Mouse (Mus musculus): Measurements from ENCODE around the gene Nudcd3. TPM values are rescaled to one million over a fixed set of nuclear protein-coding genes. Genes with fewer than 3 reads are reported as not detected.

Gene Nudcd3
- polyA plus RNA-seq, 1 experiment from 2014 or later = 35.3 TPM

- no peak for ATAC-seq (ENCODE audit: insufficient read depth, low FRiP score, low read depth)
- no peak overlapping the region for H3K27ac ChIP-seq
- no peaks in the 10 kb centered on the region for H3K9me3 ChIP-seq
- WGBS = 63% methylated on average over 5 of the region's 5 CpGs
- no peak overlapping the region for H3K4me2 ChIP-seq
- no peak overlapping the region for H3K4me3 ChIP-seq (replicated peaks)
- H3K4me1 ChIP-seq = peaks cover 9% of the 10 kb centered on the region; the same call in 1 of the 2 replicates
- no peaks in the 10 kb centered on the region for H3K27me3 ChIP-seq (replicated peaks)
- no peaks in the 10 kb centered on the region for H3K36me3 ChIP-seq
- H3K9ac ChIP-seq = no peak overlapping the region
Observed at GRCm38 (mm10) chr11:6157119-6157518, 43.1 kb downstream of the Nudcd3 start.

GRCm38 (mm10) chr11:6156651-6157050, 43.6 kb downstream of the Nudcd3 start:
- no peak overlapping the region for H3K4me2 ChIP-seq
- ATAC-seq (ENCODE audit: insufficient read depth, low FRiP score, low read depth) = no peak
- 74% methylated on average over 5 of the region's 5 CpGs for WGBS
- H3K4me3 ChIP-seq (replicated peaks) = no peak overlapping the region
- H3K9ac ChIP-seq = no peak overlapping the region
- no peaks in the 10 kb centered on the region for H3K9me3 ChIP-seq
- no peaks in the 10 kb centered on the region for H3K36me3 ChIP-seq
- H3K4me1 ChIP-seq = peaks cover 9% of the 10 kb centered on the region; the same call in 1 of the 2 replicates
- H3K27me3 ChIP-seq (replicated peaks) = no peaks in the 10 kb centered on the region
- H3K27ac ChIP-seq = no peak overlapping the region

GRCm38 (mm10) chr11:6154211-6154701, 46.0 kb downstream of the Nudcd3 start:
- Histone ChIP-seq H3K9me3 (no peaks in the 10 kb centered on the region), H3K4me1 (0 out of 2 replicates have a peak, but pooled peaks cover 9% of the 10 kb centered on the region), H3K36me3 (peaks cover 10% of the 10 kb centered on the region), H3K9ac (no peak overlapping the region), H3K27ac (no peak overlapping the region), H3K27me3 (replicated peaks) (no peaks in the 10 kb centered on the region), H3K4me3 (replicated peaks) (no peak overlapping the region), H3K4me2 (no peak overlapping the region)
- 49% methylated on average over 3 of the region's 3 CpGs for WGBS
- ATAC-seq (ENCODE audit: insufficient read depth, low FRiP score, low read depth) = no peak

GRCm38 (mm10) chr11:6152864-6153263, 47.4 kb downstream of the Nudcd3 start:
- H3K4me3 ChIP-seq (replicated peaks) = no peak overlapping the region
- WGBS = 78% methylated on average over 4 of the region's 4 CpGs
- no peaks in the 10 kb centered on the region for H3K9me3 ChIP-seq
- 0 out of 2 replicates have a peak, but pooled peaks cover 9% of the 10 kb centered on the region for H3K4me1 ChIP-seq
- no peak for ATAC-seq (ENCODE audit: insufficient read depth, low FRiP score, low read depth)
- H3K27me3 ChIP-seq (replicated peaks) = no peaks in the 10 kb centered on the region
- H3K9ac ChIP-seq = no peak overlapping the region
- H3K4me2 ChIP-seq = no peak overlapping the region
- H3K27ac ChIP-seq = no peak overlapping the region
- peaks cover 17% of the 10 kb centered on the region for H3K36me3 ChIP-seq

- Histone ChIP-seq H3K9ac (no peak overlapping the region), H3K27ac (no peak overlapping the region), H3K4me2 (no peak overlapping the region), H3K27me3 (replicated peaks) (no peaks in the 10 kb centered on the region), H3K4me3 (replicated peaks) (no peak overlapping the region), H3K4me1 (no peaks in the 10 kb centered on the region), H3K36me3 (no peaks in the 10 kb centered on the region), H3K9me3 (no peaks in the 10 kb centered on the region)
- 78% methylated on average over 6 of the region's 7 CpGs for WGBS
- ATAC-seq (ENCODE audit: insufficient read depth, low FRiP score, low read depth) = no peak
Observed at GRCm38 (mm10) chr11:6138233-6138950, 61.8 kb downstream of the Nudcd3 start.

GRCm38 (mm10) chr11:6132886-6133285, 67.3 kb downstream of the Nudcd3 start:
- no peaks in the 10 kb centered on the region for H3K9me3 ChIP-seq
- no peaks in the 10 kb centered on the region for H3K27me3 ChIP-seq (replicated peaks)
- H3K4me3 ChIP-seq (replicated peaks) = no peak overlapping the region
- no peak for ATAC-seq (ENCODE audit: insufficient read depth, low FRiP score, low read depth)
- H3K27ac ChIP-seq = no peak overlapping the region
- no peak overlapping the region for H3K9ac ChIP-seq
- H3K4me2 ChIP-seq = no peak overlapping the region
- 92% methylated on average over 4 of the region's 4 CpGs for WGBS
- H3K4me1 ChIP-seq = no peaks in the 10 kb centered on the region
- H3K36me3 ChIP-seq = no peaks in the 10 kb centered on the region

GRCm38 (mm10) chr11:6130578-6130977, 69.6 kb downstream of the Nudcd3 start:
- Histone ChIP-seq H3K9ac (no peak overlapping the region), H3K9me3 (no peaks in the 10 kb centered on the region), H3K36me3 (no peaks in the 10 kb centered on the region), H3K4me2 (no peak overlapping the region), H3K27ac (no peak overlapping the region), H3K4me3 (replicated peaks) (no peak overlapping the region), H3K27me3 (replicated peaks) (no peaks in the 10 kb centered on the region), H3K4me1 (no peaks in the 10 kb centered on the region)
- no peak for ATAC-seq (ENCODE audit: insufficient read depth, low FRiP score, low read depth)
- WGBS = 66% methylated on average over 1 of the region's 1 CpGs

GRCm38 (mm10) chr11:6123605-6124120, 76.6 kb downstream of the Nudcd3 start:
- WGBS = 92% methylated on average over 1 of the region's 1 CpGs
- no peaks in the 10 kb centered on the region for H3K9me3 ChIP-seq
- H3K27ac ChIP-seq = no peak overlapping the region
- H3K27me3 ChIP-seq (replicated peaks) = no peaks in the 10 kb centered on the region
- H3K4me3 ChIP-seq (replicated peaks) = no peak overlapping the region
- no peaks in the 10 kb centered on the region for H3K4me1 ChIP-seq
- H3K36me3 ChIP-seq = peaks cover 16% of the 10 kb centered on the region
- no peak overlapping the region for H3K9ac ChIP-seq
- H3K4me2 ChIP-seq = no peak overlapping the region
- no peak for ATAC-seq (ENCODE audit: insufficient read depth, low FRiP score, low read depth)

- Histone ChIP-seq H3K27ac (no peak overlapping the region), H3K36me3 (peaks cover 16% of the 10 kb centered on the region), H3K9ac (no peak overlapping the region), H3K4me2 (no peak overlapping the region), H3K27me3 (replicated peaks) (no peaks in the 10 kb centered on the region), H3K4me1 (no peaks in the 10 kb centered on the region), H3K4me3 (replicated peaks) (no peak overlapping the region), H3K9me3 (no peaks in the 10 kb centered on the region)
- WGBS = 89% methylated on average over 5 of the region's 5 CpGs
- no peak for ATAC-seq (ENCODE audit: insufficient read depth, low FRiP score, low read depth)
Observed at GRCm38 (mm10) chr11:6122631-6123030, 77.6 kb downstream of the Nudcd3 start.

- Histone ChIP-seq H3K4me2 (no peak overlapping the region), H3K9me3 (no peaks in the 10 kb centered on the region), H3K36me3 (peaks cover 16% of the 10 kb centered on the region), H3K27ac (no peak overlapping the region), H3K27me3 (replicated peaks) (no peaks in the 10 kb centered on the region), H3K4me1 (no peaks in the 10 kb centered on the region), H3K4me3 (replicated peaks) (no peak overlapping the region), H3K9ac (no peak overlapping the region)
- WGBS = 82% methylated on average over 11 of the region's 11 CpGs
- no peak for ATAC-seq (ENCODE audit: insufficient read depth, low FRiP score, low read depth)
Observed at GRCm38 (mm10) chr11:6120596-6120995, 79.6 kb downstream of the Nudcd3 start.

- Histone ChIP-seq H3K4me3 (replicated peaks) (no peak overlapping the region), H3K9ac (no peak overlapping the region), H3K4me2 (no peak overlapping the region), H3K27ac (no peak overlapping the region), H3K9me3 (no peaks in the 10 kb centered on the region), H3K27me3 (replicated peaks) (no peaks in the 10 kb centered on the region), H3K4me1 (no peaks in the 10 kb centered on the region), H3K36me3 (peaks cover 16% of the 10 kb centered on the region)
- 92% methylated on average over 6 of the region's 6 CpGs for WGBS
- no peak for ATAC-seq (ENCODE audit: insufficient read depth, low FRiP score, low read depth)
Observed at GRCm38 (mm10) chr11:6120001-6120400, 80.2 kb downstream of the Nudcd3 start.

GRCm38 (mm10) chr11:6119312-6119711, 80.9 kb downstream of the Nudcd3 start:
- Histone ChIP-seq H3K9ac (no peak overlapping the region), H3K9me3 (no peaks in the 10 kb centered on the region), H3K4me2 (no peak overlapping the region), H3K4me1 (no peaks in the 10 kb centered on the region), H3K27me3 (replicated peaks) (no peaks in the 10 kb centered on the region), H3K27ac (no peak overlapping the region), H3K36me3 (peaks cover 16% of the 10 kb centered on the region), H3K4me3 (replicated peaks) (no peak overlapping the region)
- WGBS = 87% methylated on average over 11 of the region's 11 CpGs
- no peak for ATAC-seq (ENCODE audit: insufficient read depth, low FRiP score, low read depth)

All from stomach, embryonic 15.5 days (tissue).